In the genomic region with DNA sequence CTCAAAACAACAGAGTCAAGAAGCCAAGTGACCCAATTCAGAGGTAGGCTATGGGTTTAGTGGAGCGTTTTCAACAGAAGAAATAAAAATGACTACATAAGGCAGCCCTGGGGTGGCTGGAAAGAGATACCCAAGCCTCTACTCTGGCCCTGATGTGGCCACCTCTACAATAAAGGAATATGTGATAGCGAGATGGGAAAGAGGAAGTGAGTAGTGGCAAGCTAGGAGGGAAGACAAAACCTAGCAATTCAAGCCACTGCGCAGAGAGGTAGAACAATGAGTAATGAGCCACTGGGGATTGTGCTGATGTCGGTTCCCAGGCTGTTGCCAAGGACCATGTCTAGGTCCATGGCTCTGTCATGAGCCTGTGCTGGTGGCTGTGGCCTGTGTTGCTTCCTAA, we compare ENCODE assay signal across 21 mouse cellular contexts.
DNase-seq lines count a peak whose midpoint lies in the region; ATAC-seq and TF ChIP-seq lines count a peak whose summit lies in the region.
"Had no signal": no experiment of that assay in that cellular context is flagged by ENCODE, and none has a peak within 500 bp of the region (broad histone marks: within the 10 kb centered on the region; RNA-seq: fewer than 3 reads in every experiment).

No protein-coding gene starts in this region.

- peak; percentile 62 for TF ChIP-seq EP300 in CH12.LX (IDR thresholded peaks at IDR 0.05; ENCODE audit: low read length)

- no peak overlapping the region for H3K4me2 ChIP-seq in CH12.LX (ENCODE audit: insufficient read depth, low read depth, poor library complexity, severe bottlenecking)
- no peak overlapping the region for H3K4me2 ChIP-seq in hindbrain, embryonic 14.5 days (replicated peaks)
- H3K4me2 ChIP-seq: embryonic facial prominence, embryonic 12.5 days; forebrain, embryonic 15.5 days; heart, embryonic 11.5 days; heart, embryonic 15.5 days; hindbrain, embryonic 13.5 days had no signal

- H3K9me3 ChIP-seq in CH12.LX (replicated peaks; ENCODE audit: low read length): no peaks in the 10 kb centered on the region
- H3K9me3 ChIP-seq in hindbrain, embryonic 14.5 days (ENCODE audit: control insufficient read depth, low read length): no peaks in the 10 kb centered on the region
- H3K9me3 ChIP-seq: embryonic facial prominence, embryonic 12.5 days; forebrain, embryonic 15.5 days; heart, embryonic 15.5 days; hindbrain, embryonic 13.5 days had no signal

- dilution Hi-C loops in CH12.LX (cut with MboI; ENCODE audit: extremely low pct_ligation_motif_present, extremely low pct_unique_long_range_greater_than_20kb, low sequenced_read_pairs): no loop called here

- no peak overlapping the region for H3K4me3 ChIP-seq in CH12.LX (replicated peaks in 1 of 3; ENCODE audit: low read depth in 2 of 3, low read length in 2 of 3, poor library complexity in 1 of 3)
- no peak overlapping the region for H3K4me3 ChIP-seq in hindbrain, embryonic 14.5 days (replicated peaks; ENCODE audit: low read length)
- H3K4me3 ChIP-seq: embryonic facial prominence, embryonic 12.5 days; forebrain, embryonic 15.5 days; heart, adult 2 months; heart, embryonic 15.5 days; hindbrain, embryonic 13.5 days had no signal

- no peak for TF ChIP-seq CTCF in CH12.LX (conservative IDR thresholded peaks at IDR 0.05 in 1 of 2, IDR thresholded peaks at IDR 0.05 in 1 of 2; ENCODE audit: low read depth in 2 of 2, low read length in 2 of 2)

- DNase-seq in 416B (ENCODE audit: low read depth): peak; percentile 11
- peak; percentile 71 for DNase-seq in CH12.LX (ENCODE audit: extremely low read depth)
- no peak for DNase-seq in hindbrain, embryonic 14.5 days (ENCODE audit: low spot score)
- DNase-seq in lung, postnatal 25 days (ENCODE audit: low spot score): no peak
- DNase-seq in urinary bladder, postnatal 14 days (ENCODE audit: low spot score): no peak
- DNase-seq: adrenal gland, adult 2 months; adrenal gland, postnatal 25 days; cerebellum, adult 2 months; cerebellum, postnatal 10 days; embryo, embryonic 11 days; gastrocnemius, postnatal 36 days; heart, adult 2 months; heart, postnatal 14 days had no signal

- no peak for TF ChIP-seq RAD21 in CH12.LX (IDR thresholded peaks at IDR 0.05; ENCODE audit: low read depth, low read length)

- in situ Hi-C loops in CH12.LX (cut with MboI; ENCODE audit: low pct_ligation_motif_present, low pct_unique_long_range_greater_than_20kb, low sequenced_read_pairs): no loop called here

- H3K9ac ChIP-seq in CH12.LX (ENCODE audit: insufficient read depth, low read depth): no peak overlapping the region
- no peak overlapping the region for H3K9ac ChIP-seq in hindbrain, embryonic 14.5 days
- H3K9ac ChIP-seq: embryonic facial prominence, embryonic 12.5 days; forebrain, embryonic 15.5 days; heart, embryonic 15.5 days; hindbrain, embryonic 13.5 days had no signal

- H3K4me1 ChIP-seq in CH12.LX (ENCODE audit: control insufficient read depth in 1 of 2, insufficient read depth in 2 of 2): peaks cover 2 to 12% of the 10 kb centered on the region in 2 experiments; a peak in 2 of 4 replicates
- H3K4me1 ChIP-seq in hindbrain, embryonic 14.5 days (replicated peaks; ENCODE audit: control insufficient read depth, insufficient read depth, low read length): no peaks in the 10 kb centered on the region
- H3K4me1 ChIP-seq: embryonic facial prominence, embryonic 12.5 days; heart, embryonic 15.5 days had no signal

- no peak for TF ChIP-seq POLR2A in CH12.LX (IDR thresholded peaks at IDR 0.05; ENCODE audit: low read depth, low read length)

- H3K36me3 ChIP-seq in CH12.LX (replicated peaks in 1 of 2; ENCODE audit: control insufficient read depth in 1 of 2, insufficient read depth in 1 of 2, low read length in 1 of 2): peaks cover 12 to 61% of the 10 kb centered on the region in 2 experiments
- peaks cover 23% of the 10 kb centered on the region; the same call in 1 of the 2 replicates for H3K36me3 ChIP-seq in hindbrain, embryonic 14.5 days (replicated peaks; ENCODE audit: control insufficient read depth, insufficient read depth)

- no peaks in the 10 kb centered on the region for H3K79me2 ChIP-seq in CH12.LX (replicated peaks; ENCODE audit: control insufficient read depth, extremely low read depth, insufficient read depth, poor library complexity, severe bottlenecking)

- no peak overlapping the region for H3K27ac ChIP-seq in CH12.LX (ENCODE audit: insufficient read depth, low read depth)
- H3K27ac ChIP-seq in hindbrain, embryonic 14.5 days: no peak overlapping the region
- H3K27ac ChIP-seq: embryonic facial prominence, embryonic 12.5 days; forebrain, embryonic 15.5 days; heart, adult 2 months; heart, embryonic 15.5 days; hindbrain, embryonic 13.5 days had no signal

- WGBS in hindbrain, embryonic 14.5 days: 82% methylated on average over 4 of the region's 4 CpGs

- H3K27me3 ChIP-seq in CH12.LX (replicated peaks): no peaks in the 10 kb centered on the region
- H3K27me3 ChIP-seq in hindbrain, embryonic 14.5 days (ENCODE audit: control insufficient read depth, insufficient read depth, low read length): no peaks in the 10 kb centered on the region
- H3K27me3 ChIP-seq: embryonic facial prominence, embryonic 12.5 days; forebrain, embryonic 15.5 days; heart, embryonic 15.5 days; hindbrain, embryonic 13.5 days had no signal

- ATAC-seq in common myeloid progenitor, adult 5-6 weeks (replicated peaks; ENCODE audit: low read depth, poor library complexity, severe bottlenecking): peak; percentile 79
- ATAC-seq in neutrophil, adult 5-6 weeks (ENCODE audit: extremely low read depth, insufficient number of reproducible peaks, low FRiP score, poor library complexity, severe bottlenecking): 0 out of 2 replicates have a peak, but pooled peaks have one; percentile 9
- ATAC-seq in hindbrain, embryonic 14.5 days (ENCODE audit: low FRiP score): no peak
- ATAC-seq: CD4-positive, CD25-positive, alpha-beta regulatory T cell, adult 4 months; forebrain, embryonic 15.5 days had no signal

TF ChIP-seq in CH12.LX, 34 proteins besides CTCF, POLR2A, EP300 and RAD21:
- no peak for TF ChIP-seq ELF1 (IDR thresholded peaks at IDR 0.05; ENCODE audit: low read depth, low read length)
- no peak for TF ChIP-seq GABPA (IDR thresholded peaks at IDR 0.05; ENCODE audit: insufficient replicate concordance, low read depth, low read length)
- TF ChIP-seq USF2 (conservative IDR thresholded peaks at IDR 0.05; ENCODE audit: low read depth, low read length): no peak
- TF ChIP-seq POLR2AphosphoS2 (IDR thresholded peaks at IDR 0.05; ENCODE audit: low read depth, low read length): no peak
- peak; percentile 68; the same call in 1 of the 2 replicates for TF ChIP-seq IRF4 (IDR thresholded peaks at IDR 0.05; ENCODE audit: low read depth, low read length)
- TF ChIP-seq ZC3H11A (IDR thresholded peaks at IDR 0.05; ENCODE audit: low read depth, low read length): no peak
- TF ChIP-seq USF1 (IDR thresholded peaks at IDR 0.05; ENCODE audit: low read depth, low read length): no peak

Comparison
In these comparisons a context has a peak if more than half of its experiments do, and no peak if none do; other contexts are left out.
1. DNase-seq: peak in 416B (single experiment) and CH12.LX (single experiment); none in hindbrain, embryonic 14.5 days (single experiment), lung, postnatal 25 days (single experiment) and urinary bladder, postnatal 14 days (single experiment).